Mouse (Mus musculus): ENCODE results near the gene Hectd3. TPM values are rescaled to one million over a fixed set of nuclear protein-coding genes. Genes with fewer than 3 reads are reported as not detected.

The Hectd3 gene
- total RNA-seq (2022) = 10 to 100 TPM; 41.3 to 54.7 (median 42.2) TPM

GRCm38 (mm10) chr4:116995131-116995797 lies at the start of gene Hectd3:
Gene Hectd3 (plus strand): TSS chr4:116995317.
- DNase-seq (ENCODE audit: low spot score in 2 of 2) = no peak

GRCm38 (mm10) chr4:116951642-116952041 lies 43.5 kb upstream of the Hectd3 start:
- no peak for DNase-seq (ENCODE audit: low spot score in 2 of 2)

GRCm38 (mm10) chr4:116954951-116955350 lies 40.2 kb upstream of the Hectd3 start:
- DNase-seq (ENCODE audit: low spot score in 2 of 2) = no peak

GRCm38 (mm10) chr4:116976503-116976902 lies 18.6 kb upstream of the Hectd3 start:
- no peak for DNase-seq (ENCODE audit: low spot score in 2 of 2)

GRCm38 (mm10) chr4:116985681-116986080 lies 9.4 kb upstream of the Hectd3 start:
- DNase-seq (ENCODE audit: low spot score in 2 of 2) = no peak

GRCm38 (mm10) chr4:116986400-116987121 lies 8.6 kb upstream of the Hectd3 start:
- peak; percentile 74 to 82 for DNase-seq (ENCODE audit: low spot score in 2 of 2)

GRCm38 (mm10) chr4:116987122-116987456 lies 8.0 kb upstream of the Hectd3 start:
- no peak for DNase-seq (ENCODE audit: low spot score in 2 of 2)

- no peak for DNase-seq (ENCODE audit: low spot score in 2 of 2)
Measured at GRCm38 (mm10) chr4:116989731-116990130, 5.4 kb upstream of the Hectd3 start.

- DNase-seq (ENCODE audit: low spot score in 2 of 2) = peak; percentile 68 to 89
Measured at GRCm38 (mm10) chr4:116991366-116991765, 3.8 kb upstream of the Hectd3 start.

GRCm38 (mm10) chr4:116993672-116994621 lies 1.2 kb upstream of the Hectd3 start, which contains the start of gene Urod:
Gene Urod (minus strand): TSS chr4:116994413.
- peak; percentile 93 to 94 for DNase-seq (ENCODE audit: low spot score in 2 of 2)

- no peak for DNase-seq (ENCODE audit: low spot score in 2 of 2)
Measured at GRCm38 (mm10) chr4:116995798-116996135, 650 bp downstream of the Hectd3 start.

GRCm38 (mm10) chr4:116999513-117000154 lies 4.5 kb downstream of the Hectd3 start:
- no peak for DNase-seq (ENCODE audit: low spot score in 2 of 2)

- no peak for DNase-seq (ENCODE audit: low spot score in 2 of 2)
Measured at GRCm38 (mm10) chr4:117001957-117002356, 6.8 kb downstream of the Hectd3 start.

- peak in 1 of 2 experiments; percentile 54 for DNase-seq (ENCODE audit: low spot score in 2 of 2)
Measured at GRCm38 (mm10) chr4:117002543-117003521, 7.7 kb downstream of the Hectd3 start.

- no peak for DNase-seq (ENCODE audit: low spot score in 2 of 2)
Measured at GRCm38 (mm10) chr4:117004649-117005048, 9.5 kb downstream of the Hectd3 start.

- DNase-seq (ENCODE audit: low spot score in 2 of 2) = no peak
Measured at GRCm38 (mm10) chr4:117005611-117006400, 10.7 kb downstream of the Hectd3 start.

- DNase-seq (ENCODE audit: low spot score in 2 of 2) = no peak
Measured at GRCm38 (mm10) chr4:117007058-117007457, 11.9 kb downstream of the Hectd3 start.

GRCm38 (mm10) chr4:117010231-117010630 lies 15.1 kb downstream of the Hectd3 start:
- DNase-seq (ENCODE audit: low spot score in 2 of 2) = no peak

GRCm38 (mm10) chr4:117013596-117013995 lies 18.5 kb downstream of the Hectd3 start:
- no peak for DNase-seq (ENCODE audit: low spot score in 2 of 2)

Data from layer of hippocampus, adult 8-10 months (tissue).